Mouse (Mus musculus): Measurements from ENCODE around the gene Olfr832. TPM values are rescaled to one million over a fixed set of nuclear protein-coding genes. Genes with fewer than 3 reads are reported as not detected.
"Not testable (repeated sequence)": the region's sequence is repeated elsewhere in the genome, so short reads cannot be mapped to it uniquely, and the experiment has no call there.

Olfr832 gene
- total RNA-seq (2014; rRNA removed), result not detected in 2 replicates
- polyA plus RNA-seq (2015; fragmentation: Nextera tagmentation; extraction: Ambion mirVana), result not detected in 2 replicates

GRCm38 (mm10) chr9:18936822-18937221, at the start of gene Olfr832:
TSS of gene Olfr832 (plus strand) at chr9:18937122.
- not testable (repeated sequence) for H3K27me3 ChIP-seq (ENCODE audit: insufficient read depth, low read length); H3K9me3 ChIP-seq (ENCODE audit: low read length); H3K27ac ChIP-seq (ENCODE audit: low read depth, low read length); DNase-seq (ENCODE audit: low spot score); H3K9ac ChIP-seq (replicated peaks; ENCODE audit: low read length, poor library complexity, severe bottlenecking); H3K4me1 ChIP-seq (ENCODE audit: insufficient read depth, low read length); H3K4me2 ChIP-seq (ENCODE audit: low read depth, low read length, poor library complexity, severe bottlenecking); ATAC-seq (ENCODE audit: low FRiP score); H3K36me3 ChIP-seq (ENCODE audit: insufficient read depth, low read length); H3K4me3 ChIP-seq (ENCODE audit: low read depth, low read length)
- WGBS, result 76% methylated on average over 2 of the region's 2 CpGs

- H3K36me3 ChIP-seq (ENCODE audit: insufficient read depth, low read length); H3K9me3 ChIP-seq (ENCODE audit: low read length); H3K4me1 ChIP-seq (ENCODE audit: insufficient read depth, low read length); H3K27me3 ChIP-seq (ENCODE audit: insufficient read depth, low read length); H3K4me3 ChIP-seq (ENCODE audit: low read depth, low read length); DNase-seq (ENCODE audit: low spot score); ATAC-seq (ENCODE audit: low FRiP score); H3K27ac ChIP-seq (ENCODE audit: low read depth, low read length); H3K9ac ChIP-seq (replicated peaks; ENCODE audit: low read length, poor library complexity, severe bottlenecking); H3K4me2 ChIP-seq (ENCODE audit: low read depth, low read length, poor library complexity, severe bottlenecking): not testable (repeated sequence)
- 75% methylated on average over 2 of the region's 2 CpGs for WGBS
These were observed 29.2 kb upstream of the Olfr832 start for GRCm38 (mm10) chr9:18907699-18908098.

GRCm38 (mm10) chr9:18927921-18928320, 9.0 kb upstream of the Olfr832 start:
- H3K4me2 ChIP-seq (ENCODE audit: low read depth, low read length, poor library complexity, severe bottlenecking); H3K4me1 ChIP-seq (ENCODE audit: insufficient read depth, low read length); H3K4me3 ChIP-seq (ENCODE audit: low read depth, low read length); H3K36me3 ChIP-seq (ENCODE audit: insufficient read depth, low read length); H3K27me3 ChIP-seq (ENCODE audit: insufficient read depth, low read length); H3K27ac ChIP-seq (ENCODE audit: low read depth, low read length); DNase-seq (ENCODE audit: low spot score); ATAC-seq (ENCODE audit: low FRiP score); H3K9ac ChIP-seq (replicated peaks; ENCODE audit: low read length, poor library complexity, severe bottlenecking): not testable (repeated sequence)
- WGBS, result 88% methylated on average over 15 of the region's 16 CpGs
- peaks cover 13% of the 10 kb centered on the region; the same call in 1 of the 2 replicates for H3K9me3 ChIP-seq (ENCODE audit: low read length)

GRCm38 (mm10) chr9:18962021-18962420, 25.1 kb downstream of the Olfr832 start:
- Histone ChIP-seq H3K27me3 (ENCODE audit: insufficient read depth, low read length) (no peaks in the 10 kb centered on the region), H3K27ac (ENCODE audit: low read depth, low read length) (no peak overlapping the region), H3K9ac (replicated peaks; ENCODE audit: low read length, poor library complexity, severe bottlenecking) (no peak overlapping the region), H3K4me3 (ENCODE audit: low read depth, low read length) (no peak overlapping the region), H3K9me3 (ENCODE audit: low read length) (peaks cover 9% of the 10 kb centered on the region; the same call in 1 of the 2 replicates), H3K4me2 (ENCODE audit: low read depth, low read length, poor library complexity, severe bottlenecking) (no peak overlapping the region), H3K36me3 (ENCODE audit: insufficient read depth, low read length) (no peaks in the 10 kb centered on the region), H3K4me1 (ENCODE audit: insufficient read depth, low read length) (no peaks in the 10 kb centered on the region)
- no peak for DNase-seq (ENCODE audit: low spot score)
- TF ChIP-seq CTCF (IDR thresholded peaks at IDR 0.05), result no peak
- ATAC-seq (ENCODE audit: low FRiP score), result no peak

DNA sequence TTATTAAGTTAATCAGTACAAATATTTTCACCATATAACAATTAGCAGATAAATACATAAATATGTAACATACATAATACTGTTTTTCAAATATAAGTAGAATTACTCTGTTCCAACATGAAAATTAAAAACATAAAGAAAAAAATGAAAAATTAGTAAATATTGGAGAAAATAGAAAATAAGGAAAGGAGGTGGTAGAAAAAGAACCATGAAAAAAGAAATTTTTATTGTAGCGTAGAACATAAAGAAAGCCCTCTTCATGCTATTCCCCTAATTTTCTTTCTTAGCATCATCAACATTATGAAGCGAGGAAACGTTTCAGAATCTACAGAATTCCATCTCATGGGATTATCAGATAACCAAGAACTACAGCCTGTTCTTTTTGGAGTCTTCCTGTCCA, 50.8 kb downstream of the Olfr832 start, which contains the start of gene Olfr834:
Gene Olfr834 (plus strand): TSS at position 301 of the 400 bp plus-strand sequence.
- H3K27me3 ChIP-seq (ENCODE audit: insufficient read depth, low read length), result no peaks in the 10 kb centered on the region
- H3K9ac ChIP-seq (replicated peaks; ENCODE audit: low read length, poor library complexity, severe bottlenecking), result no peak within 1 kb of the TSS
- no peak within 1 kb of the TSS for H3K27ac ChIP-seq (ENCODE audit: low read depth, low read length)
- H3K36me3 ChIP-seq (ENCODE audit: insufficient read depth, low read length), result no peaks in the 10 kb centered on the region
- DNase-seq (ENCODE audit: low spot score) (no peak), ATAC-seq (ENCODE audit: low FRiP score) (no peak)
- 0 out of 2 replicates have a peak, but pooled peaks cover 6% of the 10 kb centered on the region for H3K9me3 ChIP-seq (ENCODE audit: low read length)
- no peak within 1 kb of the TSS for H3K4me2 ChIP-seq (ENCODE audit: low read depth, low read length, poor library complexity, severe bottlenecking)
- no peak within 1 kb of the TSS for H3K4me3 ChIP-seq (ENCODE audit: low read depth, low read length)
- TF ChIP-seq CTCF (IDR thresholded peaks at IDR 0.05), result no peak
- no peaks in the 10 kb centered on the region for H3K4me1 ChIP-seq (ENCODE audit: insufficient read depth, low read length)
- WGBS, result 76% methylated on average over 3 of the region's 3 CpGs

Other genes starting within 250 kb of the Olfr832 start
- gene Olfr24, start 173.1 kb upstream of the Olfr832 start, total RNA-seq (2014; rRNA removed), result not detected in 2 replicates
- gene Olfr24, start 173.1 kb upstream of the Olfr832 start, polyA plus RNA-seq (2015; fragmentation: Nextera tagmentation; extraction: Ambion mirVana), result not detected in 2 replicates
- gene Olfr828, start 117.6 kb upstream of the Olfr832 start, total RNA-seq (2014; rRNA removed), result not detected in 2 replicates
- not detected in 2 replicates for gene Olfr828, start 117.6 kb upstream of the Olfr832 start, polyA plus RNA-seq (2015; fragmentation: Nextera tagmentation; extraction: Ambion mirVana)
- not detected in 2 replicates for gene Olfr829, start 82.2 kb upstream of the Olfr832 start, total RNA-seq (2014; rRNA removed)
- not detected in 2 replicates for gene Olfr829, start 82.2 kb upstream of the Olfr832 start, polyA plus RNA-seq (2015; fragmentation: Nextera tagmentation; extraction: Ambion mirVana)
- not detected in 2 replicates for gene Olfr830, start 62.4 kb upstream of the Olfr832 start, total RNA-seq (2014; rRNA removed)
- gene Olfr830, start 62.4 kb upstream of the Olfr832 start, polyA plus RNA-seq (2015; fragmentation: Nextera tagmentation; extraction: Ambion mirVana), result not detected in 2 replicates
- not detected in 2 replicates for gene Olfr834, start 50.9 kb downstream of the Olfr832 start, total RNA-seq (2014; rRNA removed)
- gene Olfr834, start 50.9 kb downstream of the Olfr832 start, polyA plus RNA-seq (2015; fragmentation: Nextera tagmentation; extraction: Ambion mirVana), result not detected in 2 replicates
- gene Olfr835, start 95.6 kb downstream of the Olfr832 start, total RNA-seq (2014; rRNA removed), result not detected in 2 replicates
- not detected in 2 replicates for gene Olfr835, start 95.6 kb downstream of the Olfr832 start, polyA plus RNA-seq (2015; fragmentation: Nextera tagmentation; extraction: Ambion mirVana)
- not detected in 2 replicates for gene Olfr836, start 183.3 kb downstream of the Olfr832 start, total RNA-seq (2014; rRNA removed)
- not detected in 2 replicates for gene Olfr836, start 183.3 kb downstream of the Olfr832 start, polyA plus RNA-seq (2015; fragmentation: Nextera tagmentation; extraction: Ambion mirVana)
- not detected in 2 replicates for gene Olfr837, start 199.2 kb downstream of the Olfr832 start, total RNA-seq (2014; rRNA removed)
- not detected in 2 replicates for gene Olfr837, start 199.2 kb downstream of the Olfr832 start, polyA plus RNA-seq (2015; fragmentation: Nextera tagmentation; extraction: Ambion mirVana)
- under 0.01 TPM in 1 of 2 replicates, not detected in the other for gene Olfr839-ps1, start 240.2 kb downstream of the Olfr832 start, total RNA-seq (2014; rRNA removed)
- gene Olfr839-ps1, start 240.2 kb downstream of the Olfr832 start, polyA plus RNA-seq (2015; fragmentation: Nextera tagmentation; extraction: Ambion mirVana), result not detected in 2 replicates

Measured in midbrain, postnatal 0 days (tissue).